In genomic region chr7:7120921-7121601, GRCm38 (mm10) we compare ENCODE assay signal across 7 mouse cellular contexts. TPM values are rescaled to one million over a fixed set of nuclear protein-coding genes. Genes with fewer than 3 reads are reported as not detected.
DNase-seq lines count a peak whose midpoint lies in the region; ATAC-seq lines count a peak whose summit lies in the region.

Gene Zfp954 (minus strand): TSS chr7:7121488.

- no peaks in the 10 kb centered on the region for H3K36me3 ChIP-seq in embryonic facial prominence, embryonic 11.5 days (replicated peaks; ENCODE audit: control insufficient read depth, insufficient read depth, low read depth, low read length)
- H3K36me3 ChIP-seq in limb, embryonic 10.5 days, result peaks cover 33% of the 10 kb centered on the region
- peaks cover 33% of the 10 kb centered on the region for H3K36me3 ChIP-seq in midbrain, embryonic 13.5 days

- peak within 1 kb of the TSS; percentile 58 for H3K4me3 ChIP-seq in embryonic facial prominence, embryonic 11.5 days (ENCODE audit: low read depth, low read length)
- H3K4me3 ChIP-seq in limb, embryonic 10.5 days, result peak within 1 kb of the TSS; percentile 69
- H3K4me3 ChIP-seq in midbrain, embryonic 13.5 days (replicated peaks), result peak within 1 kb of the TSS; percentile 61

- ATAC-seq in embryonic facial prominence, embryonic 11.5 days (replicated peaks; ENCODE audit: insufficient number of reproducible peaks, low FRiP score, low TSS enrichment, low read depth), result peak; percentile 91
- ATAC-seq in granulocyte monocyte progenitor cell, adult 5-6 weeks (replicated peaks; ENCODE audit: poor library complexity, severe bottlenecking), result peak; percentile 95
- ATAC-seq in midbrain, embryonic 13.5 days, result peak; percentile 90

- no peaks in the 10 kb centered on the region for H3K4me1 ChIP-seq in embryonic facial prominence, embryonic 11.5 days (ENCODE audit: control insufficient read depth, insufficient read depth, low read length)
- peaks cover 8% of the 10 kb centered on the region; the same call in 1 of the 2 replicates for H3K4me1 ChIP-seq in limb, embryonic 10.5 days
- H3K4me1 ChIP-seq in midbrain, embryonic 13.5 days (replicated peaks), result peaks cover 15% of the 10 kb centered on the region

- H3K27me3 ChIP-seq in embryonic facial prominence, embryonic 11.5 days (ENCODE audit: control insufficient read depth, insufficient read depth, low read length), result no peaks in the 10 kb centered on the region
- no peaks in the 10 kb centered on the region for H3K27me3 ChIP-seq in limb, embryonic 10.5 days (ENCODE audit: low read depth, poor library complexity, severe bottlenecking)
- no peaks in the 10 kb centered on the region for H3K27me3 ChIP-seq in midbrain, embryonic 13.5 days

- peak; percentile 89 for DNase-seq in adrenal gland, postnatal 14 days
- peak; percentile 93 for DNase-seq in embryonic facial prominence, embryonic 11.5 days (ENCODE audit: low spot score)
- DNase-seq in kidney, adult 11 months, result peak; percentile 90
- peak; percentile 83 for DNase-seq in limb, embryonic 10.5 days (ENCODE audit: low spot score)
- DNase-seq in spleen, adult 12 weeks (ENCODE audit: low spot score), result peak; percentile 67

- H3K4me2 ChIP-seq in embryonic facial prominence, embryonic 11.5 days (ENCODE audit: low read depth, low read length), result peak within 1 kb of the TSS; percentile 46
- H3K4me2 ChIP-seq in midbrain, embryonic 13.5 days (replicated peaks), result peak within 1 kb of the TSS; percentile 71

- under 1% methylated on average over 30 of the region's 30 CpGs for WGBS in embryonic facial prominence, embryonic 11.5 days
- under 1% methylated on average over 30 of the region's 30 CpGs for WGBS in limb, embryonic 10.5 days
- under 1% methylated on average over 30 of the region's 30 CpGs for WGBS in midbrain, embryonic 13.5 days

- H3K9me3 ChIP-seq in embryonic facial prominence, embryonic 11.5 days (replicated peaks; ENCODE audit: control insufficient read depth, low read length), result no peaks in the 10 kb centered on the region
- no peaks in the 10 kb centered on the region for H3K9me3 ChIP-seq in limb, embryonic 10.5 days (replicated peaks)
- H3K9me3 ChIP-seq in midbrain, embryonic 13.5 days, result no peaks in the 10 kb centered on the region

- peak within 1 kb of the TSS; percentile 66 for H3K9ac ChIP-seq in embryonic facial prominence, embryonic 11.5 days (replicated peaks; ENCODE audit: low read length)
- peak within 1 kb of the TSS; percentile 75 for H3K9ac ChIP-seq in midbrain, embryonic 13.5 days (replicated peaks)

- H3K27ac ChIP-seq in embryonic facial prominence, embryonic 11.5 days (replicated peaks; ENCODE audit: low read depth, low read length), result no peak within 1 kb of the TSS
- H3K27ac ChIP-seq in limb, embryonic 10.5 days, result peak within 1 kb of the TSS; percentile 80
- H3K27ac ChIP-seq in midbrain, embryonic 13.5 days, result peak within 1 kb of the TSS; percentile 76

RNA-seq across cellular contexts. Expression of gene Zfp954, which starts in this region (rescaled TPM):
- total RNA-seq in adrenal gland, postnatal 14 days (2021), result 8.8 and 11.0 TPM in 2 replicates
- polyA plus RNA-seq in embryonic facial prominence, embryonic 11.5 days (2014; fragmentation: Nextera tagmentation; extraction: Ambion mirVana), result 16.3 and 17.5 TPM in 2 replicates
- 10.7 and 15.9 TPM in 2 replicates for total RNA-seq in granulocyte monocyte progenitor cell, adult 5-6 weeks (2014; fragmentation: Nextera tagmentation)
- total RNA-seq in granulocyte monocyte progenitor cell, adult 5-6 weeks (2017), result 19.2 and 22.1 TPM in 2 replicates
- polyA plus RNA-seq in limb, embryonic 10.5 days (2016; fragmentation: Nextera tagmentation; extraction: Ambion mirVana), result 11.3 and 13.5 TPM in 2 replicates
- polyA plus RNA-seq in midbrain, embryonic 13.5 days (2015; fragmentation: Nextera tagmentation; extraction: Ambion mirVana), result 23.1 TPM in 2 replicates
